Mouse (Mus musculus) liver, adult 2 months (tissue): ENCODE results near the gene Cdkl4. TPM values are rescaled to one million over a fixed set of nuclear protein-coding genes. Genes with fewer than 3 reads are reported as not detected.
A peak's percentile ranks its signal among the peaks of the same experiment; 100 is the strongest.

ENCODE experiments used
- DNase-seq: peaks from one replicate; pipeline ENCODE4 v3.0.0-alpha.2; 2011; ENCODE audit warnings: low read depth, low spot score; ENCODE audit errors: extremely low read depth
- H3K27ac ChIP-seq: fragments of 200-500 bp; replicated peaks from 2 replicates; pipeline ENCODE4 v1.5.1; 2012; ENCODE audit warnings: low read depth, mild to moderate bottlenecking, control low read depth, inconsistent platforms, low read length; ENCODE audit not compliant: insufficient read depth
- H3K27me3 ChIP-seq: fragments of 200-500 bp; 2 replicates; pipeline ENCODE4 v1.6.1; 2012; ENCODE audit warnings: mild to moderate bottlenecking, moderate library complexity, low read length, inconsistent platforms; ENCODE audit not compliant: control insufficient read depth, insufficient read depth
- H3K36me3 ChIP-seq: fragments of 200-500 bp; 2 replicates; pipeline ENCODE4 v1.6.1; 2012; ENCODE audit warnings: low read length, inconsistent platforms; ENCODE audit not compliant: control insufficient read depth, insufficient read depth
- H3K4me1 ChIP-seq: fragments of 200-500 bp; 2 replicates; pipeline ENCODE4 v1.6.1; 2011; ENCODE audit warnings: low read length; ENCODE audit not compliant: control insufficient read depth, insufficient read depth
- H3K4me3 ChIP-seq: fragments of 200-500 bp; 2 replicates; pipeline ENCODE4 v1.5.1; 2011; ENCODE audit warnings: low read depth, mild to moderate bottlenecking, control low read depth, low read length, moderate library complexity; ENCODE audit not compliant: insufficient read depth
- H3K79me2 ChIP-seq: fragments of 200-500 bp; 2 replicates; pipeline ENCODE4 v1.6.1; 2012; ENCODE audit warnings: inconsistent platforms, mild to moderate bottlenecking, low read length, moderate library complexity; ENCODE audit not compliant: control insufficient read depth, insufficient read depth
- H3K9ac ChIP-seq: fragments of 200-500 bp; 2 replicates; pipeline ENCODE4 v1.6.1; 2012; ENCODE audit warnings: low read depth, mild to moderate bottlenecking, control low read depth, inconsistent platforms, low read length
- CTCF ChIP-seq: fragments of 200-500 bp; IDR thresholded peaks from 2 replicates; pipeline ENCODE4 v1.5.1; 2011; ENCODE audit warnings: low read depth, low read length, control low read depth
- POLR2A ChIP-seq: fragments of 200-500 bp; IDR thresholded peaks from 2 replicates; pipeline ENCODE4 v1.6.1; 2011; ENCODE audit warnings: low read length, control low read depth; ENCODE audit not compliant: insufficient read depth; ENCODE audit errors: extremely low read depth
- WGBS: fragments of 180-500 bp; shearing (Covaris S2); methylation state at CpG from one replicate; pipeline ENCODE4 v1.1.7; 2018; 5-methylcytosine and 5-hydroxymethylcytosine counted together
- polyA plus RNA-seq: library from polyadenylated mRNA; depleted of rRNA; stranded (reverse); fragments of >200 nt; gene quantifications from 2 replicates; pipeline ENCODE4 v1.2.3, GENCODE M21; 2012; rRNA removed
- total RNA-seq: library from RNA; depleted of rRNA; stranded (reverse); fragments of >200 nt; gene quantifications from 2 replicates; pipeline ENCODE4 v1.2.3, GENCODE M21; 2014; rRNA removed

The Cdkl4 gene
- total and polyA plus RNA-seq, 2 experiments = 0.09 to 0.13 TPM

DNA sequence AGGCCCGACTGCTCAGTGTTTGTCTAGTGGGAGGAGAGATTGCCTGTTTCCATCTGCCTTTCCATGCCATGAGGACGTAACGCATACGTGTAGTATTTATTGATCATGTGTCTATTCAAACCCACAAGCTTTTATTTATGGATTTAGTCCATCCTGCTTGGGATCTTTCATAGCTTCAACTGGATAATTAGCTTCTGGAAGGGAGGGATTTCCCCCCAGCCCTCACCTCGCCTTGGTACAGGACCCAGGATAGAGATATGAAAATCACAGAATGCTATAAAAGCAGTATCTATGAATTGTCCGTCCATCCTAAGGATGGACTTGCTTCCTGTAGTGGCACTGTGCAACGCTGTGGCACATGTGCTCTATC, 96.8 kb downstream of the Cdkl4 start:
- WGBS = 24% methylated on average over 7 of the region's 7 CpGs
- DNase-seq = no peak
- Histone ChIP-seq H3K4me1 (peaks cover 12% of the 10 kb centered on the region; the same call in 1 of the 2 replicates), H3K79me2 (peaks cover 11% of the 10 kb centered on the region; the same call in 1 of the 2 replicates), H3K27ac (peak overlapping the region; percentile 100), H3K36me3 (no peaks in the 10 kb centered on the region), H3K27me3 (no peaks in the 10 kb centered on the region), H3K4me3 (peak overlapping the region; percentile 94), H3K9ac (0 out of 2 replicates have a peak overlapping the region, but pooled peaks have one; percentile 30)
- TF ChIP-seq POLR2A (no peak), CTCF (no peak)

- Histone ChIP-seq H3K27me3 (no peaks in the 10 kb centered on the region), H3K27ac (peak within 1 kb of the TSS; percentile 100), H3K4me1 (peaks cover 12% of the 10 kb centered on the region; the same call in 1 of the 2 replicates), H3K79me2 (peaks cover 14% of the 10 kb centered on the region; the same call in 1 of the 2 replicates), H3K36me3 (no peaks in the 10 kb centered on the region), H3K4me3 (peak within 1 kb of the TSS; percentile 94), H3K9ac (peak within 1 kb of the TSS; percentile 99)
- DNase-seq = peak; percentile 88
- peak; percentile 60 for TF ChIP-seq POLR2A
- no peak for TF ChIP-seq CTCF
- 3% methylated on average over 90 of the region's 90 CpGs for WGBS
Observed at GRCm38 (mm10) chr17:80480031-80480854, 97.4 kb downstream of the Cdkl4 start, which contains the start of gene Sos1. TSS of gene Sos1 (minus strand) at chr17:80480453.

GRCm38 (mm10) chr17:80479295-80480030, 98.2 kb downstream of the Cdkl4 start:
- Histone ChIP-seq H3K36me3 (no peaks in the 10 kb centered on the region), H3K9ac (peak overlapping the region; percentile 99), H3K4me3 (peak overlapping the region; percentile 94), H3K4me1 (peaks cover 12% of the 10 kb centered on the region; the same call in 1 of the 2 replicates), H3K27ac (peak overlapping the region; percentile 100), H3K79me2 (peaks cover 22% of the 10 kb centered on the region), H3K27me3 (no peaks in the 10 kb centered on the region)
- TF ChIP-seq POLR2A = no peak
- no peak for TF ChIP-seq CTCF
- WGBS = under 1% methylated on average over 70 of the region's 71 CpGs
- DNase-seq = peak; percentile 80

DNA sequence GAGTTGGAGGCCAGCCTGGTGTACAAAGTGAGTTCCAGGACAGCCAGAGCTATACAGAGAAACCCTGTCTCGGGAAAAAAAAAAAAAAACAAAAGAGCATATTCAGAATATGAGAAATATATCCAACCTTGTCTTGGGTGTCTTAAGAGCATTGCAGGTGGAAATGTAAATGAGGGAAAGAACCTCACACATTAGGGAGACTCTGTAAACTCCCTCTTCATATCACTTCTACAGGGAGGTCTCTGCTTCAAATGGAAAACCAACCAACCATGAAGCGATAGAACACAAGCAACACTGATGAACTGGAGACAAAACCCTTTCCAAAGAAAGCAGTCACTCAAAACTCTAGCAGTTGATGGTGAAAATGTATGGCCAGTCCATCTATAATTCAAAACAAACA, 99.9 kb downstream of the Cdkl4 start:
- no peak for DNase-seq
- 88% methylated on average over 2 of the region's 2 CpGs for WGBS

DNA sequence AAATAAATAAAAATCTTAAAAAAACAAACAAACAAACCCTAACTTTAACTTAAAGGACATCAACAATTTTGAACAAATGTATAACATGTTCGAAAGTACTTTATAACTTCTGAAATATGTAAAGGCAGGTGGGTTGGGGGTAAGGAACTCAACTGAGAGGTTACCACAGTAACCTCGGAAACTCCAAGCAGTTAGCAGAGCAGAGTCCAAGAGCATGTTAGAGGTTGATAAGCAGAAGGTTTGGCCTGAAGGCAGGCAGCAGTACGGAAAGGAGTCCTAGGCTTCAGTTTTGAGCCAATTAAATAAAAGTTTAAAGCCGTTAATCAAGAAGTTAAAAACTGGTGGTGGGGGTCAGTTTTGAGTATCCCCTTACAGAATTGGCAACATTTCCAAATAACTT, 101.1 kb downstream of the Cdkl4 start:
- no peak for TF ChIP-seq POLR2A
- TF ChIP-seq CTCF = no peak

More for the DNA sequence above, 99.9 kb downstream of the Cdkl4 start:
- H3K79me2 ChIP-seq = peaks cover 36% of the 10 kb centered on the region
- H3K36me3 ChIP-seq = no peaks in the 10 kb centered on the region
- H3K27ac ChIP-seq = no peak overlapping the region
- H3K9ac ChIP-seq = no peak overlapping the region
- H3K4me1 ChIP-seq = peaks cover 8% of the 10 kb centered on the region; the same call in 1 of the 2 replicates
- H3K27me3 ChIP-seq = no peaks in the 10 kb centered on the region
- no peak overlapping the region for H3K4me3 ChIP-seq
- no peak for TF ChIP-seq POLR2A
- no peak for TF ChIP-seq CTCF

More for the DNA sequence above, 101.1 kb downstream of the Cdkl4 start:
- H3K27ac ChIP-seq = no peak overlapping the region
- peaks cover 7% of the 10 kb centered on the region; the same call in 1 of the 2 replicates for H3K4me1 ChIP-seq
- peaks cover 44% of the 10 kb centered on the region for H3K79me2 ChIP-seq
- no peak overlapping the region for H3K9ac ChIP-seq
- H3K36me3 ChIP-seq = no peaks in the 10 kb centered on the region
- 77% methylated on average over 4 of the region's 4 CpGs for WGBS
- no peak for DNase-seq
- no peak overlapping the region for H3K4me3 ChIP-seq
- H3K27me3 ChIP-seq = no peaks in the 10 kb centered on the region

Other genes starting within 250 kb of the Cdkl4 start
- gene Gm10190, start 204.3 kb downstream of the Cdkl4 start, total RNA-seq = not detected in 2 replicates
- not detected in 2 replicates for gene Gm10190, start 204.3 kb downstream of the Cdkl4 start, polyA plus RNA-seq
- 11.8 and 12.0 TPM in 2 replicates for gene Sos1, start 97.4 kb downstream of the Cdkl4 start, total RNA-seq
- gene Sos1, start 97.4 kb downstream of the Cdkl4 start, polyA plus RNA-seq = 2.8 TPM in 2 replicates
- gene Map4k3, start 150.7 kb upstream of the Cdkl4 start, total RNA-seq = 22.9 and 23.6 TPM in 2 replicates
- 5.6 and 5.7 TPM in 2 replicates for gene Map4k3, start 150.7 kb upstream of the Cdkl4 start, polyA plus RNA-seq